Mouse (Mus musculus) brain, embryonic 18.5 days (tissue): ENCODE measurements at regions not wholly inside any gene's neighbourhood (a gene's known extent, or its start where the extent isn't known, plus 50 kb on each side); places are given as distances from the start of the nearest gene placed in this dataset.

ENCODE experiments used
- DNase-seq: peaks from one replicate; pipeline ENCODE4 v3.0.0-alpha.2; 2012; ENCODE audit warnings: low read depth, low spot score

DNA sequence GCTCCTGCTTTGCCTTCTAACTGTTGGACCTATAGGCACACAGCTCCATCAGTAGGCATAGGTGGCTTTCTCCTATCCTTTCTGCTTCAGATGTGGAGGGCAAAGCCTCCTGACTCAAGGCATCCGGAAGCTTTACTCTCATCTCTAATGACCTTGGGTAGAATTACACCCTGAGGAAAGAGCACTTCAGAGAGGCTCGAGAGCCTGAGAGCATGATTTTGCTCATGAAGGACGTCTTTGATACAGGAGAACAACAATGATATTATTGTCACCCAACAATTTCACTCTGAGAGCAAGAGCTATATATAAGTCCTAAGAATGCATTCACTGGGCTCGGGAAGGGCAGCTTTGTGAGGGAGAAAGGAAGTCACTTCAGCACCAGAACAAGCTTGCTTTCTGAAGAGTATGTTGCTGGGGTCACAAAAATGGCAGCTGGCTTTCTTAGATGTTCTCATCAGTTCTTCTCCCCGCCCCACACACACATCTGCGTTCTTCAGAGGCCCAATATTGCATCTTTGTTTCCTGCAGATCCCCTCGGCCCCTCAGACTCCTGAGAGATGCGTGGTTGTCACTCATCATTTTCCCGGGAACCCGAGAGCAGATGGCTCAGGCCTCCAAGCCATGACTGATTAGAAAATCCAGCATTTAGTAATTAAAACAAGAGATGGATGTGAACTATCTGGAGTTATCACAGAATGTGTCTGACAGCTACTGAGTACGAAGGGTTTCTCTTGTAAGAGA is 110.7 kb upstream of the Tgfbr2 start:
- no peak for DNase-seq

DNA sequence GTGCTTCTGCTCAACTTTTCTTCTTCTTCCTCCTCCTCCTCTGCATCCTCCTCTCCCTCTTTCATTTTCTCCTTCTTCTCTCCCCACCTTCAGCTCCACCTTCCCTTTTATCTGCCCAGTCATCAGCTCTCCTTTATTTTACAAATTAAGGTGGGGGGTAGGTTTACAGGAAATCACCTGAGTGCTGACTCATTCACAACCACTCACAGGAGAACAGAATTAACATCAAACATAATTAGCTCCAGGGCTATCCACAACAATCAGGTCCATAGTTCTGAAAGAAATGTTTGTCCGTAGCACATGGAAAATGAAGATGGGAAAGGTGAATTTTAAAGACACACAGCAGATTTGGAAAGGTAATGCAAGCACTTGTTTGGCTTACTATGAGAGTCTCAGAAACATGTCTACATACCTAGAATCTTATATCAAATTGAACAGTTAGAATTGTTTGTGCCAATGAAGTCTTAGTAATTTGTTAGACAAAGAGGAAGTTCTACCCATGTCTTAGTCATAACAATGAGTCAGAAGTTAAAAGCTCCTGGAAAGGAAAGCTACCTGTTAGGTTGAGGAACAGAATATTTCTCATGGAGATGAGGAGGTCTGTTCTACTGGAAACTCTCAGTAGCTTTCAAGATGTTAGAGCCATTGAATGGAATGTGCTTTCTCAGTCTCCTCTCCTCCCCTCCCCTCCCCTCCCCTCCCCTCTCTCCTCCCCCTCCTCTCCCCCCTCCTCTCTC is 108.8 kb upstream of the Tgfbr2 start:
- no peak for DNase-seq

DNA sequence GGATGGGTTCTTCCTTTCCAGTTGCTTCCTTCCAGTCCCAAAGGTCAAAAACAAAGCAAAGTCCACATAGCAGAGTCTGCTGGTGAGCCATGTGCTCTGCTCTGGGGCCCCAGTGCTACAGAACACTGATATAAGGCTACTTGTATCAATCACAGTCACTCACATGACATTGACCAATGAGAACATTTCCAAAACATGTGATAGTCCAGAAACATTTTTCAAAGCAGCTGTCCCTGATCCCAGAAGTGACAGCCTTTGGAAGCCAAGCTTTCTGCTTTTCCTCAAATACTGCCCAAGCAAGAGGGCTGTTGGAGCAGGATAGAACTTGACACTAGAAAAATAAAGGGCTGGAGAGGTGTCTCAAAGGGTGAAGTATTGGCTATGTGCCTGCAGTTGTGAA is 106.5 kb upstream of the Tgfbr2 start:
- no peak for DNase-seq

DNA sequence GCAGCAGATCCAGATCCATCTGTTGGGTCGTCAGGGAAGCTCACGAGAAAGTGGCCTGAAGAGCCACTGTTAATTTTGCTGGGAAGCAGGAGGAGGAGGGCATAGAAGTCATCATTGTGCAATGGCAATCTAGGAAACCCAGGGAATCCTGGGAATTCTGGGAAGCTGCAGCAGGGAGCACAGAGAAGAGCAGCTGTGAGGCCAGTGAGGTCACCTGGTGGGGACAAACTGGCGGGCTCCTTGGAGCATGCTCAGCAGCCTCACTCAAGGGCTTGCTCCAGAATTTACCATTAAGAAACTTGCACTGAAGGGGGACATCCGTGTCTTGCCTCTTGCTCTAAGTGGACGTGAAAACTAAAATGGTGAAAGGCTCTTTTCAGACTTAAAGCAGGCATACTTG is 105.0 kb upstream of the Tgfbr2 start:
- DNase-seq, result no peak

DNA sequence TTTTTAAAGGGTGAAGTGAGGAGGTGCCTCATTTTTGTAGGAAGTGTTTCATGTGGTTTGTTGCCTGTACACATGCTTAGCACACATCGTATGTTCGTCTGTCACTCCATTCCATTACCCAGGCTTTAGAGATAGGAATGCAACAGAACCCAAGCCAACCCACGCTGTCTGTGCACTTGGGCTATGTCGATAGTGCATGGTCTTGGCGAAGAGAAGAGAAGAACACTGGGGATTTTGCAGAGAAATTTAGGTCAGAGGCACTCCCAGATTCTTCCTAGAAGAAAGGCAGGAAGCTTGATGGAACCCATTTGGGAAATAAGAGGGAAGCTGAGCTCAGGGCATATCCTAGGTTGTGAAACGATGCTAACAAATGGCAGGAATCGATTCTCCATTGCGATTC is 103.7 kb upstream of the Tgfbr2 start:
- no peak for DNase-seq

DNA sequence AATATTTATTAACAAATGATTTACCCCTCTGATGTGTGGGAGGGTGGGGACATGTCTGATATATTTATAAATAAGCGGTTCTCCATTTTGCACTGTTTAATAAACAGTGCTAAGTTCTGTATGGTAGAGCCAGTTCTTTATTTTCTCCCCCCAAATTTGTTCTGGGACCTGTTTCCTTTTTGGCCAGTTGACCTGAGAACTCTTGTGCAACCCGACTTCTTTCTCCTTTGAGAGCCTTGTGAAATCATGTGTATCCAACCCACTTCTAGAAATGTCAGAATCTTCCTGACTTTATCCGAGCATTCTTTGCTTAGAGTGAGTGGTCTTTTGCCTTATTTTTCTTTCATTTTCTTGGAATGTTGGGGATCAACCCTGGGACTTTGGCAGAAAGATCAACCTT is 102.6 kb upstream of the Tgfbr2 start:
- DNase-seq, result no peak

DNA sequence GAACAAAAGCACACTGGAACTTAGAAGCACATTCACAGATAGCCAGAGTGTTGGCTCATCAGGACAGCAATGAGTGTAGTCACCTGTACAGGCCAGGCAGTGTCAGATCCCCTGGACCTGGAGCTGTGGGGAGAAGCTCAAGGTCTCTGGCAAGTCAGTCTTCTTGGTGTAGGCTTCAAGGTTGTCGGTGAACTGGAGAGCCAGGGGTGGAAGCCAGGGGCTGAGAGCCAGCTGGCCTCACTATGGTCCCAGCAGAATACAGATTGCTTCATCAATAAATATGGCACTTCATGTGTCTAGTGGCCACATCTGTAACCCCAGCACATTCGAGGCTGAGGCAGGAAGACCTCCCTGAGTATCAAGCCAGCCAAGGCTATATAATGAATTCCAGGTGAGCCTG is 101.0 kb upstream of the Tgfbr2 start:
- DNase-seq, result no peak

DNA sequence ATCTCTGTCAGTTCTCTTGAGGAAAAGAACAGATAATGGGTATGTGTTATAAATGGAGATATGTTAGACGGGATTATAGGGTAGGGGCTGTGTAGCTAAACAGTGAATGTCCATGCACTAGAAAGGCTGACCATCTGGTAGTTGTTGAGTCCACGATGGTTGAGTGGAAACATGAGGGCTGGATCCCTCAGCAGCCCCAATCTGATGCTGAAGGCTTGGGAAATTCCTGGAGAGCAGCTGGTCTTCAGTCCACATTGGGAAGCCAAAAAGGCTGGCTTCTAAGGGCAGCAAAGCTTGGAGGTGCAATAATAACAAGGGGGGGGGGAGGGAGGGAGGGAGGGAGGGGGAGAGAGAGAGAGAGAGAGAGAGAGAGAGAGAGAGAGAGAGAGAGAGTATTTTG is 97.3 kb upstream of the Tgfbr2 start:
- DNase-seq, result no peak

DNA sequence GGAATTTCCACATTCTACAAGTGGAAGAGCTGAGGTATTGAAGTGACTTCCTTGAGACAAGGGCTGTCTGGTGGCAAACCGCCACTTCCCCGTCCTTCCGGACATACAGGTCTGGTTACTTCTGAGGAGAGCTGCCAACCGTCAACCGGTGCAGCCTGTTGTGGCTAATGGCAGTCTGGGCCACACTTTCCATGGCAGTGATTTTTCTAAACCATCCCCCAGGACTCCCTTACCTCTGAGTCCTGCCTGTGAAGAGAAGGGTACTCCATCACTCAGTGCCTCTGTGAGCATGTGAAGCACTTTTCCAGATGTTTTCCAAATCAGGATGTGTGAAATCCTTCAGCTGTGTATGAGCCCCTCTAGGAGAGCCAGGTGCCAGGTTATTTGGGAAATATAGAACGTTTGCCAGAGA is 95.3 kb upstream of the Tgfbr2 start:
- DNase-seq, result no peak

DNA sequence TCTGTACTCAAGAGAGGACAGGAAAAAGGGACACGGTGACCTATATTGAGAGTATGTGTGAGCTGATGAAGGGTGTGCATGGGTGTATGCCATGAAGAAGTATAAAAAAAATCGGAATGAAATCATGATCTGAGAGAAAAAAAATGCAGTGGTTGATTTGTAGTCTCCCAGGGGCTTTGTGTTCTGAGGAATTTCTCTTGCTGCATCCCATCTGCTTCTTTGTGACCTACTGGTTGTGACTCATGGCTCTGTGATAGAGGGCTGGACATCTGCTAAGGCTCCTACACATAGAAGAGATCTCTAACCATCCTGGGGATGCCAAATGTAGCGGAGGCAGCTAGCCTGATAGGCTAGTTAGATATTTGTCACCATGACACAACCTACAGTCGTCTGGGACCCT is 92.3 kb upstream of the Tgfbr2 start:
- DNase-seq, result no peak

DNA sequence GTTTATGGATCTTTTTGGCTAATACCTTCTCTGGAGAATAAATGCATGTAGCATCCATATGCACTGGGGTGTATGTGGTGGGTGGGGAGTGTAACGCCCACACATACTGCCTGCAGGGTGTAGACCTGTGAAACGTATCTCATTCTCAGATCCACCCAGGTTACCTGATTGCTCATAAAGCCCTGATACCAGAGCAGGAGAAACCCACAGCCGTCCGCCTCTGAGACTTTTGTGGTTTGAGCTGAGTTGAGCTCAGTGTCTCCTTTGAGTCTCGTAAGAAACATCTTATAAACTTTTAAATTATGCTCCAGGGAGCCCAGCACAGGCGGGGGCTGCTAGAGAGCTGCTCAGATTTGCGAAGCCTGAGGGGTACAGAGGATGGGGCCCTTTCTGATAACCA is 88.7 kb upstream of the Tgfbr2 start:
- DNase-seq, result no peak

DNA sequence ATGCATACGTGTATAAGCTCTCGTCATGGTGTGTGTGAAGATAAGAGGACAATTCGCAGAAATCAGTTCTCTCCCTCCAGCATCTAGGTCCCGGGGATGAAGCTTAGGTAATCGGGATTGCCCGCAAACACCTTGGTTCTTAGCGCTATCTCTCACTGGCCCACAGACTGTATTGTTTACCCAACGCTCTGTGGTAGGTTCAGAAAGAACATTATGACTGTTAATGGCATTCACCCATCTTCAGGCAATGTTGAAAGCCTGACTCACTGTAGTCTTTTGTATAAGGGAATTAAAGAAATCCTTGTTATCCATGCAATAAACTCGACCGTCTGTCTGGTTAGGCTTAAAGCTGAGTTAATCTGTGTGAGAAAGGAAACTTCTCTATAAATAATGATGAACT is 84.4 kb upstream of the Tgfbr2 start:
- no peak for DNase-seq

DNA sequence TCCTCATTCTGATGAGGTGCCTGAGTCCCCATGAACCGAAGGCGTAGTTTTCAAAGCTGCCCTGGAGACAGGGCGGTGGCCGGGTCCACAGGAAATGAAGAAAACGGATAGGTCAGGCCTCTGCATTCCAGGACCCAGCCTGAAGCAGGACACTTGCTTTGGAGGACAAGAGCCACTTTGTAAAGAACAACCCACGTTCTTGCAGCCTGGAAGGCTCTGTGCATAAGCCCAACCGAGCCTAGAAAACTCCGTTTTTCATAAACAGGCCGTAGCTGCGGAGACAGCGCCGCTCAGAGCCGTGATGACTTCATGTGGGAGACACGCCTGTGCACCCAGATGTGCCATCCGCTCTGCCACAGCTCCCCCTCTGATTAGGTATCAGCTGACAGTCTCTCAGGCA is 78.4 kb upstream of the Tgfbr2 start:
- DNase-seq, result no peak

DNA sequence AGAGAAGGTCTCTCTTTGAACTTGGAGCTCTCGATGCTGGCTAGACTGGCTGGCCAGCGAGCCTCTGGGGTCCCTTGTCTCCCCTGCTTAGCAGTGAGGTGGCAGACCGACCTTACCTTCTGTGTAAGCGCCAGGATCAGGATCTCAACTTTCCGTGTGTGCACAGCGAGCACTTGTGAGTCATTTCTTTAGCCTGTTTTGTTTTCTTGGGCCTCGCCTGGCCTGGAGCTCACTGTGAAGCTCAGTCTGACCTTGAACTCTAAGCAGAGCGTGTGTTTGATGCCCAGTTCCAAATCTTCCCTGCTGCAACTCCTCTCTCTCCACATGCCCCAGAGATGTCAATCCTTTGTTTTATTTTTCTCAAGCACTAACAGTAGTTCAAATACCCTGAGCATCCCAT is 77.6 kb upstream of the Tgfbr2 start:
- DNase-seq, result no peak

DNA sequence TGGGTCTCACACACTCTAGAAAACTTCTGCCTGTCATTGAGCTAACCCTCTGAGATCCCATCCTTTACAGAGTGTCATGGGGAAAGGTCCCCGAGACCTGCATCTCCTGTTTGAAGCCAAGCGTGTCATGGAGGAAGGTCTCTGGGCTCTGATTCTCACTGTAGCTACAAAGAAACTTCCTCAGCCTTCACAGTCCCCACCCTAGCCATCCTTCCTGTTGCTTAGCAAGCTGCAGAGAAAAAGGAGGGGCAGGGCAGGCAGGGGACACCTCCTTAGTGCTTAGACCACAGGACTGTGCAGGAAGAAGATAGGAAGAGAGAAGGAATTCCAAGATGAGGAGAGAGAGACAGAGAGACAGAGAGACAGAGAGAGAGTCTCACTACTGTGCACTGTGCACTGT is 74.6 kb upstream of the Tgfbr2 start:
- no peak for DNase-seq

DNA sequence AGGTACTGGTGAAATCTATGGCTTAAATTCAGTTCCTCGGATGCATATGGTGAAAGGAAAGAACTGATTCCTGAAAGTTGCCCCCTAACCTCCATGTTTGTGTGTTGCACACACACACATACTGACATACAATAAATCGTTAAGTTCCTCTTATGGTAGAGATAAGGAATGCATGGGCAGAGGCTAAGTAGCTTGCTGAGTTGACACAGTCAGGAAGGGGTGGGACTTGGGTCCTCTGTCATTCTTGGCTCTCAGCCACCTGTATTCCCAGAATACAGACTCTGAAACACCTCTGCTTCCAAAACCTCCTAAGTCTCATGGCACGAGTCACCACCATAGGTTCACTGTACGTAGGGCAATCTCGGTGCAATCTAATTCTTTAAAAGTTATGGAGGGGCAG is 70.0 kb upstream of the Tgfbr2 start:
- no peak for DNase-seq

DNA sequence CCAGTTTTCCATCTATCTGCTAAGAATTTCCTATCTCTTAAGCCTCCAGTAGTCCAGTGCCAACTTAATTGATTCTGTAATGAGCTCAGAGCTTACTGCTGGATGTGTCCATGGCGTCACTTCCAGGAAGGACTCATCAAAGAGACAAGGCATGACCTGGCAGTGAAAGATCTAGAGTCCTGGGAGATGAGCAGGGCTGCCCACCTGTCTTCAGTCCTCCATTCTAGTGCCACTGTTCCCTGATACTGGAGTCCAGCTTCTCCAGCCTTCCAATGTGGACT is 69.4 kb upstream of the Tgfbr2 start:
- DNase-seq, result no peak

DNA sequence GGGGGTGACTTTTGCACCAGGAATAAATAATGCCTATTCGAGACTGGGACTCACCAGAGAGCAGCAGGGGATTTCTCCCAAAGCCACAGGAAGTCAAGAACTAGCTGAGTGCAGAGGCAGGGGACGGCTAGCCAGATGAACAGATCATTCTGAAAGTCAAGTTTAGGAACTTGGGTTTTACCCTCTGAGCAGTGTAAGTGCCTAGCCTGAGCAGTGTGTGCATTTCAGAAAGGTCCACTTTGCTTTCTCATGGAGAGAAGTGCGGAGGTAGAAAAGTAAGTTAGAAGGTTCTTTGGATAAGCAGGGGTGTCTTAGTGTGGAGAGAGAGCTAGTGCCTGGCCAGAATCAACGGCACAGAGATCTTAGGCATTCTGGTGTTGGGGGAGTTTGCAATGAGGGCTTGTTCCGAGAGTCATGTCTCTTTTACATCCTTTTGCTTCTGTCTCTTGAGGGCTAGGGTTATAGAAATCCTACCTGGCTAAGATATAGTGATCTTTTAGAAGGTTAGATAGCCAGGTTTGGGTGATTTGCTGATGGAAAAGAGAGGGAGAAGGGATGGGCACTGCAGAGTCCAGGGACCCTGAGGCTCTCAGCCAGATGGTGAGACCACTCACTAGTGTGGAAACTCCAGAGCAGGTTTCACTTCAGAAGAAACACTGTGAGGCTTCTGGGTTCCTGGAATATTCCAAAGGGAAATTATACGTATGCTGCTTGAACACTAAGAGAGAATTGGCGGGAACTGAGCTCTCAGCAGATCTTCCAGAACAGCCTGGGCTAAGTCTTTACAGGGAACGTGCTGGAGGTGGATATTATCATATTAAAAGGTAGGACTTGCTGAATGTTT is 68.8 kb upstream of the Tgfbr2 start:
- no peak for DNase-seq

DNA sequence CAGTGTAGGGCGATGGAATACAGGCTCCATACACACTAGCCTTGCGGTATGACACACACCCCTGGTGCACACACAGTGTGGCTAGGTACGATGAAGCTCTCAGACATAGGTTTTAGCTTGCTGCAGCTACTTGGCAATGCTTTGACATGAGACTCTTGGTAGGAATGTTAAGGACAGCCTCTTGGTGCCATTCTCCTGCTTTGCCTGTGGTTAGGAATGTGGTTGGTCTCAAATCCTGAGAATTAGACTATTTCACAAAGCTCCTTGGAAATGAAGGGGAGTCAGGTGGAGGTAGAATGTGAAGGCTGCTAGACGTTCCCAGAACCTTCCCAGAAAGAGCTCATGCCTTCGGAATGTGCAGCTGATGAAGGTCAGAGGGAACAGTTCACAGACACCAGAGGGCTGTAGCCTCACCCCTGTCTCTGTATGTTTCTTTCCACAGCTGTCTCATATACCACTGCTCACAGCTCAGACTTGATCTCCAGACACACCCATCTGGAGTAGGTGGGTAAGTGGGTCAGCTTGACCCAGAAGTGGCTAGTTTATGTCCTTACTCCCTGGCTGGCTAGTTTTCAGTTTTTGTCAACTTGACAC is 66.9 kb upstream of the Tgfbr2 start:
- no peak for DNase-seq

DNA sequence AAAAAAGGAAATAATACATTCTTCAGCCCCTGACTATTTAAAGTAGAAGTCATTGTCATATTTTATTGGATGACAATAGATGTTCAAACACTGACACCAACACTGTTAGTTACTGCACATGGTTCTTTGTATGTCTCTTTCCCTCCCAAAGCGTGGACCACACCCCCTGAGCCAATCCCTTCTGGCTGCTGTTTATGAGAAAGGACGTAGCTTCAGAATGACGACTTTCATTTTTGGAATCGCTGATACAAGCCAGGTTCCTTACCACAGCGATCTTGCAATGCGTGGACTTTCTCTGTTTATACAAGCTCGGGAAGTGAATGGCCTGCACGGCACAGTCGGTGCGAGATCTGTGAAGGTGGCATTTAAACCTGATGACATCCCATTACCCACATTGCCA is 66.1 kb upstream of the Tgfbr2 start:
- no peak for DNase-seq

DNA sequence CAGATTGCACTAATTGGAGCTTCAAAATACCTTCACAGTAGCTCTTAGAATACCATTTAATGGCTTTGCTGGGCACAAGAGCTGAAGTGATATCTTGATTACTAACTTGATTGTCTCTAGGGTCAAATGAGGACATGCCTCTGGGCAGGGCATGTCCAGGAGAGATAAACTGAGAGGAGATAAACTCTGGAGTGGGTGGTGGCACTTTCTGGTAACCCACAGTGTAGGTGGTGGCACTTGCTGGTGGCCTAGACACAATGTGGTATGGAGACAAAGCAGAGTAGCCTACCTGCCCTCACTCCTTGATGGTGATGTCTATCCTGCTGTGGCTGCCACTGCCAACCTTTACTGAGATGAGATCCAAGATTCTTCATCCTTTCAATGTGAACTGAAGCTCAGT is 61.7 kb upstream of the Tgfbr2 start:
- no peak for DNase-seq

DNA sequence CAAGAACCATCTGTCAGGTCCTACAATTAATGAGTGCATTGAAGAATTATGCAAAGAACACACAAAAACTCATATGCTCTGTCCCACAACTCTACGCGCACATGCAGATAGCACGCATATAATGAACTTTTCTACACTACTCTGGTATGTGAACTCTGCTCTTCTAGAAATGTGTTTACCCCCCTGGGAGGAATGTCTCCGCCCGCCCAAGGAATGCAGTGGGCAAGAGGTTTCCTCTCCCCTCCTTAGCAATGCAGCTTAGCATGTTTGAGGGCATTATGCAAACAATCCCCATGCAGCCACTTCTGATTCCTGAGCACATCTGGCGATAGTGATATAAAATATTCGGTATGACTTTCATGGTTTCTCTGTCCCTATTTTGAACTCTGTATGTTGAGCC is 59.0 kb upstream of the Tgfbr2 start:
- DNase-seq, result no peak

DNA sequence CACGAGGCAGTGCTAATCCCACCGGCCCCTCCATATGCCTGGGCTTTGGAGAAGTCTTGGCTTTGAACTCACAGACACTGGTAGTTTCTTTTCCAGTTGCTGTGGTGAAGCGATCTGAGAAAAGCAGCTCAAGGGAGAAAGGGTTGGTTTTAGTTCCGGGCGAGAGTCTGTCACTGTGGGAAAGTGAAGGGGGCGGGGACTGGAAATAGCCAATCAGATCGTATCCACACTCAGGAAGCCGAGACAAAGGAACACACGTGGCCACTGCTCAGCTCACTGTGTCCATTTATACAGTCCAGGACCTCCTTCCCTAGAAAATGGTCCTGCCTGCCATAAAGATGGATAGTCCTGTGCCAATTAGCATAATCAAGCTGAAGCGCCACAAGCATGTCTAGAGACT is 57.2 kb upstream of the Tgfbr2 start:
- DNase-seq, result no peak
